Mouse (Mus musculus): ENCODE results near the gene Snx22. TPM values are rescaled to one million over a fixed set of nuclear protein-coding genes. Genes with fewer than 3 reads are reported as not detected.

Snx22 gene
- total and polyA plus RNA-seq, 3 experiments = 0.43 to 10.1 TPM; not detected in 1

- DNase-seq (ENCODE audit: low read depth, low spot score) = peak; percentile 65
- peaks cover 4 to 14% of the 10 kb centered on the region in 2 experiments for H3K4me1 ChIP-seq (ENCODE audit: control insufficient read depth in 1 of 2, insufficient read depth in 2 of 2, low read length in 2 of 2)
- H3K36me3 ChIP-seq (ENCODE audit: control insufficient read depth in 1 of 2, insufficient read depth in 2 of 2, low read length in 2 of 2) = peaks cover 0 to 16% of the 10 kb centered on the region in 2 experiments; a peak in 2 of 4 replicates
- H3K79me2 ChIP-seq (ENCODE audit: control insufficient read depth, insufficient read depth, low read length, poor library complexity) = no peaks in the 10 kb centered on the region
- H3K9ac ChIP-seq (ENCODE audit: control insufficient read depth, low read depth, low read length, poor library complexity, severe bottlenecking) = no peak overlapping the region
- H3K27ac ChIP-seq (ENCODE audit: control insufficient read depth, low read depth, low read length) = no peak overlapping the region
- H3K4me3 ChIP-seq (ENCODE audit: control insufficient read depth in 1 of 2, insufficient read depth in 1 of 2, low read depth in 2 of 2, low read length in 2 of 2) = no peak overlapping the region
- no peaks in the 10 kb centered on the region for H3K9me3 ChIP-seq (replicated peaks; ENCODE audit: insufficient read depth, low read length)
- TF ChIP-seq HCFC1 (IDR thresholded peaks at IDR 0.05; ENCODE audit: low read depth, low read length) (no peak; the same call in 1 of the 2 replicates), MAX (IDR thresholded peaks at IDR 0.05; ENCODE audit: low read length) (no peak), ETS1 (IDR thresholded peaks at IDR 0.05; ENCODE audit: low read depth, low read length) (0 out of 2 replicates have a peak, but pooled peaks have one; percentile 26), SIN3A (IDR thresholded peaks at IDR 0.05; ENCODE audit: low read length) (0 out of 2 replicates have a peak, but pooled peaks have one; percentile 10)
- H3K27me3 ChIP-seq (ENCODE audit: control insufficient read depth in 1 of 2, insufficient read depth in 2 of 2, low read length in 2 of 2) = no peaks in the 10 kb centered on the region
Measured at GRCm38 (mm10) chr9:66052731-66053130, 16.8 kb downstream of the Snx22 start.

GRCm38 (mm10) chr9:66051493-66051892 lies 18.0 kb downstream of the Snx22 start:
- H3K27ac ChIP-seq (ENCODE audit: control insufficient read depth, low read depth, low read length) = peak overlapping the region; percentile 50
- DNase-seq (ENCODE audit: low read depth, low spot score) = peak; percentile 66
- no peak overlapping the region for H3K4me3 ChIP-seq (ENCODE audit: control insufficient read depth in 1 of 2, insufficient read depth in 1 of 2, low read depth in 2 of 2, low read length in 2 of 2)
- peaks cover 4 to 14% of the 10 kb centered on the region in 2 experiments for H3K4me1 ChIP-seq (ENCODE audit: control insufficient read depth in 1 of 2, insufficient read depth in 2 of 2, low read length in 2 of 2)
- peaks cover 0 to 16% of the 10 kb centered on the region in 2 experiments; a peak in 2 of 4 replicates for H3K36me3 ChIP-seq (ENCODE audit: control insufficient read depth in 1 of 2, insufficient read depth in 2 of 2, low read length in 2 of 2)
- H3K9me3 ChIP-seq (replicated peaks; ENCODE audit: insufficient read depth, low read length) = no peaks in the 10 kb centered on the region
- no peaks in the 10 kb centered on the region for H3K79me2 ChIP-seq (ENCODE audit: control insufficient read depth, insufficient read depth, low read length, poor library complexity)
- no peaks in the 10 kb centered on the region for H3K27me3 ChIP-seq (ENCODE audit: control insufficient read depth in 1 of 2, insufficient read depth in 2 of 2, low read length in 2 of 2)
- TF ChIP-seq ZNF384 (IDR thresholded peaks at IDR 0.05; ENCODE audit: low read depth, low read length) (peak; percentile 96), CHD1 (IDR thresholded peaks at IDR 0.05; ENCODE audit: low read depth, low read length) (no peak)
- H3K9ac ChIP-seq (ENCODE audit: control insufficient read depth, low read depth, low read length, poor library complexity, severe bottlenecking) = peak overlapping the region; percentile 24

GRCm38 (mm10) chr9:66049931-66050601 lies 19.5 kb downstream of the Snx22 start:
- Histone ChIP-seq H3K4me1 (ENCODE audit: control insufficient read depth in 1 of 2, insufficient read depth in 2 of 2, low read length in 2 of 2) (peaks cover 4 to 14% of the 10 kb centered on the region in 2 experiments), H3K9ac (ENCODE audit: control insufficient read depth, low read depth, low read length, poor library complexity, severe bottlenecking) (no peak overlapping the region), H3K4me3 (ENCODE audit: control insufficient read depth in 1 of 2, insufficient read depth in 1 of 2, low read depth in 2 of 2, low read length in 2 of 2) (no peak overlapping the region), H3K27me3 (ENCODE audit: control insufficient read depth in 1 of 2, insufficient read depth in 2 of 2, low read length in 2 of 2) (no peaks in the 10 kb centered on the region), H3K27ac (ENCODE audit: control insufficient read depth, low read depth, low read length) (no peak overlapping the region), H3K9me3 (replicated peaks; ENCODE audit: insufficient read depth, low read length) (no peaks in the 10 kb centered on the region), H3K79me2 (ENCODE audit: control insufficient read depth, insufficient read depth, low read length, poor library complexity) (no peaks in the 10 kb centered on the region), H3K36me3 (ENCODE audit: control insufficient read depth in 1 of 2, insufficient read depth in 2 of 2, low read length in 2 of 2) (peaks cover 0 to 16% of the 10 kb centered on the region in 2 experiments; a peak in 2 of 4 replicates)
- TF ChIP-seq ZNF384 (IDR thresholded peaks at IDR 0.05; ENCODE audit: low read depth, low read length) = peak; percentile 93
- no peak for TF ChIP-seq UBTF (IDR thresholded peaks at IDR 0.05; ENCODE audit: borderline replicate concordance, insufficient read depth, low read depth, low read length)
- TF ChIP-seq SMC3 (IDR thresholded peaks at IDR 0.05; ENCODE audit: low read depth, low read length) = peak; percentile 36
- peak in 2 of 3 experiments; percentile 13 to 39; a peak in 2 of 6 replicates for TF ChIP-seq CTCF (IDR thresholded peaks at IDR 0.05 in 2 of 3, conservative IDR thresholded peaks at IDR 0.05 in 1 of 3; ENCODE audit: control insufficient read depth in 1 of 3, insufficient read depth in 1 of 3, low read depth in 2 of 3, low read length in 3 of 3, poor library complexity in 1 of 3, severe bottlenecking in 1 of 3)
- no peak for TF ChIP-seq MYC (IDR thresholded peaks at IDR 0.05; ENCODE audit: low read depth, low read length)
- TF ChIP-seq RAD21 (IDR thresholded peaks at IDR 0.05; ENCODE audit: low read depth, low read length) = peak; percentile 22
- peak; percentile 28 for DNase-seq (ENCODE audit: low read depth, low spot score)

Measured in MEL (cell line).